Mouse (Mus musculus) lung, adult 2 months (tissue): ENCODE measurements around the gene Riox2. TPM values are rescaled to one million over a fixed set of nuclear protein-coding genes. Genes with fewer than 3 reads are reported as not detected.

ENCODE experiments used
- DNase-seq: peaks from one replicate; pipeline ENCODE4 v3.0.0; 2022
- H3K4me1 ChIP-seq: fragments of 200-500 bp; 2 replicates; pipeline ENCODE4 v1.6.1; 2011; ENCODE audit warnings: low read length; ENCODE audit not compliant: control insufficient read depth, insufficient read depth
- H3K4me3 ChIP-seq: fragments of 200-500 bp; replicated peaks from 2 replicates; pipeline ENCODE3; 2011; ENCODE audit warnings: low read depth, mild to moderate bottlenecking, control low read depth, low read length; ENCODE audit errors: extremely low read depth
- CTCF ChIP-seq: fragments of 200-500 bp; IDR thresholded peaks from 2 replicates; pipeline ENCODE4 v1.5.1; 2011; ENCODE audit warnings: mild to moderate bottlenecking, low read length, control low read depth; ENCODE audit not compliant: insufficient read depth
- POLR2A ChIP-seq: fragments of 200-500 bp; IDR thresholded peaks from 2 replicates; pipeline ENCODE4 v1.6.1; 2011; ENCODE audit warnings: low read depth, mild to moderate bottlenecking, control low read depth, low read length, borderline replicate concordance; ENCODE audit errors: extremely low read depth
- WGBS: fragments of 180-500 bp; shearing (Covaris S2); methylation state at CpG from one replicate; pipeline ENCODE4 v1.1.7; 2018; 5-methylcytosine and 5-hydroxymethylcytosine counted together
- polyA plus RNA-seq: library from polyadenylated mRNA; depleted of rRNA; stranded (reverse); fragments of >200 nt; gene quantifications from 2 replicates; pipeline ENCODE4 v1.2.3, GENCODE M21; 2012; rRNA removed

Gene Riox2
- polyA plus RNA-seq, 1 experiment: 7.0 TPM

GRCm38 (mm10) chr16:59516965-59517364 is 45.4 kb downstream of the Riox2 start:
- Histone ChIP-seq H3K4me1 (no peaks in the 10 kb centered on the region), H3K4me3 (no peak overlapping the region)
- WGBS: 91% methylated on average over 10 of the region's 10 CpGs
- no peak for DNase-seq
- TF ChIP-seq POLR2A: no peak
- no peak for TF ChIP-seq CTCF

- Histone ChIP-seq H3K4me3 (no peak overlapping the region), H3K4me1 (no peaks in the 10 kb centered on the region)
- no peak for DNase-seq
- 64% methylated on average over 15 of the region's 15 CpGs for WGBS
- TF ChIP-seq POLR2A (no peak), CTCF (no peak)
Observed at GRCm38 (mm10) chr16:59517447-59518219, 46.1 kb downstream of the Riox2 start.

GRCm38 (mm10) chr16:59521752-59522423 is 50.3 kb downstream of the Riox2 start:
- no peak overlapping the region for H3K4me3 ChIP-seq
- no peak for TF ChIP-seq CTCF
- TF ChIP-seq POLR2A: no peak
- 75% methylated on average over 16 of the region's 16 CpGs for WGBS
- DNase-seq: no peak
- no peaks in the 10 kb centered on the region for H3K4me1 ChIP-seq

GRCm38 (mm10) chr16:59526939-59527338 is 55.4 kb downstream of the Riox2 start:
- whole genome bisulfite sequencing: 82% methylated on average over 6 of the region's 6 CpGs
- H3K4me3 ChIP-seq: no peak overlapping the region
- TF ChIP-seq CTCF: no peak
- TF ChIP-seq POLR2A: no peak
- H3K4me1 ChIP-seq: no peaks in the 10 kb centered on the region
- DNase-seq: no peak

- 73% methylated on average over 13 of the region's 13 CpGs for WGBS
- DNase-seq: no peak
- Histone ChIP-seq H3K4me3 (no peak overlapping the region), H3K4me1 (no peaks in the 10 kb centered on the region)
- TF ChIP-seq POLR2A (no peak), CTCF (no peak)
Observed at GRCm38 (mm10) chr16:59529570-59529969, 58.0 kb downstream of the Riox2 start.

GRCm38 (mm10) chr16:59531243-59531642 is 59.7 kb downstream of the Riox2 start:
- Histone ChIP-seq H3K4me1 (no peaks in the 10 kb centered on the region), H3K4me3 (no peak overlapping the region)
- DNase-seq: no peak
- 59% methylated on average over 5 of the region's 5 CpGs for WGBS
- TF ChIP-seq POLR2A: no peak
- no peak for TF ChIP-seq CTCF

- Histone ChIP-seq H3K4me3 (no peak overlapping the region), H3K4me1 (no peaks in the 10 kb centered on the region)
- no peak for DNase-seq
- 28% methylated on average over 3 of the region's 3 CpGs for WGBS
- TF ChIP-seq POLR2A: no peak
Observed at GRCm38 (mm10) chr16:59532561-59532960, 61.0 kb downstream of the Riox2 start.

- DNase-seq: no peak
- H3K4me3 ChIP-seq: no peak overlapping the region
- TF ChIP-seq POLR2A: no peak
- TF ChIP-seq CTCF: no peak
- 88% methylated on average over 11 of the region's 11 CpGs for WGBS
- H3K4me1 ChIP-seq: no peaks in the 10 kb centered on the region
Observed at GRCm38 (mm10) chr16:59534349-59534748, 62.8 kb downstream of the Riox2 start.

GRCm38 (mm10) chr16:59535673-59536072 is 64.1 kb downstream of the Riox2 start:
- no peak overlapping the region for H3K4me3 ChIP-seq
- TF ChIP-seq POLR2A: no peak
- no peak for TF ChIP-seq CTCF
- 70% methylated on average over 5 of the region's 5 CpGs for WGBS
- DNase-seq: no peak
- H3K4me1 ChIP-seq: no peaks in the 10 kb centered on the region

- Histone ChIP-seq H3K4me1 (peaks cover 3% of the 10 kb centered on the region), H3K4me3 (no peak overlapping the region)
- 93% methylated on average over 3 of the region's 3 CpGs for WGBS
- no peak for DNase-seq
- TF ChIP-seq CTCF (no peak), POLR2A (no peak)
Observed at GRCm38 (mm10) chr16:59540944-59541343, 69.4 kb downstream of the Riox2 start.

- peaks cover 3% of the 10 kb centered on the region for H3K4me1 ChIP-seq
- H3K4me3 ChIP-seq: no peak overlapping the region
- TF ChIP-seq POLR2A (no peak), CTCF (no peak)
- DNase-seq: no peak
- WGBS: 85% methylated on average over 4 of the region's 4 CpGs
Observed at GRCm38 (mm10) chr16:59541382-59541781, 69.8 kb downstream of the Riox2 start.

Other genes starting within 250 kb of the Riox2 start
- not detected in 2 replicates for gene Olfr201, start 199.1 kb upstream of the Riox2 start, polyA plus RNA-seq
- not detected in 2 replicates for gene Olfr202, start 185.0 kb upstream of the Riox2 start, polyA plus RNA-seq
- gene Olfr203, start 172.9 kb upstream of the Riox2 start, polyA plus RNA-seq: not detected in 2 replicates
- not detected in 2 replicates for gene Olfr204, start 153.5 kb upstream of the Riox2 start, polyA plus RNA-seq
- not detected in 2 replicates for gene Olfr205, start 140.6 kb upstream of the Riox2 start, polyA plus RNA-seq
- not detected in 2 replicates for gene Olfr206, start 122.5 kb upstream of the Riox2 start, polyA plus RNA-seq
- gene Olfr209, start 107.8 kb upstream of the Riox2 start, polyA plus RNA-seq: not detected in 2 replicates
- not detected in 2 replicates for gene Gabrr3, start 64.4 kb upstream of the Riox2 start, polyA plus RNA-seq
- gene Crybg3, start 129.2 kb downstream of the Riox2 start, polyA plus RNA-seq: 9.4 and 21.5 TPM in 2 replicates
- gene Arl6, start 167.6 kb downstream of the Riox2 start, polyA plus RNA-seq: 2.2 and 4.0 TPM in 2 replicates